Mouse (Mus musculus) ovary, postnatal 14 days (tissue): Measurements from ENCODE around the gene Usp51.
A peak's percentile ranks its signal among the peaks of the same experiment; 100 is the strongest.
"Not testable (repeated sequence)": the region's sequence is repeated elsewhere in the genome, so short reads cannot be mapped to it uniquely, and the experiment has no call there.

Source experiments
- DNase-seq: peaks from one replicate; pipeline ENCODE4 v3.0.0; 2022; ENCODE audit warnings: low spot score

Gene Usp51

DNA sequence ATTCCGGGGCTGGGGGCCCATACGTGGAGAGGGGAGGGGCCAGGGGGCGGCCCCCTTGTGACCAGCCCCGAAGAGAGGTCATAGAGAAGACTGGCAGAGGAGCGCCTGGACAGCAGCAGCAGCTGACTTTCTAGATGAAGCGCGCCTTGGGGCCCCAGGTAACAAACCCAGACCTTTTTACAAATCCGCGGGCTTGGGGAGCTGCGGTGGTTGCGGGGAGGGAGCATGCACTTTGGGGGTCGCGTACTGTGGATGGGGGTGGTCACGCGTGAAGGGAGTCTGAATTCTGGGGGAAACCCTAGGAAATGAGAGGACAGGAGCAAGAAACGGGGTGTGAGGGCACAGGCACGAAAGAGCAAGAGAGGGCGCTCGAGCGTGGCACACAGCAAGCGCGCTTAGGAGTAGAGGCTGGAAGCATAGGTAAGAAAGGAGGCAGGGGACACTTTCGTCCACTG is at the start of gene Usp51:
Usp51 (plus strand) TSS at position 83 of the 455 bp plus-strand sequence.
- DNase-seq, result peak; percentile 5

DNA sequence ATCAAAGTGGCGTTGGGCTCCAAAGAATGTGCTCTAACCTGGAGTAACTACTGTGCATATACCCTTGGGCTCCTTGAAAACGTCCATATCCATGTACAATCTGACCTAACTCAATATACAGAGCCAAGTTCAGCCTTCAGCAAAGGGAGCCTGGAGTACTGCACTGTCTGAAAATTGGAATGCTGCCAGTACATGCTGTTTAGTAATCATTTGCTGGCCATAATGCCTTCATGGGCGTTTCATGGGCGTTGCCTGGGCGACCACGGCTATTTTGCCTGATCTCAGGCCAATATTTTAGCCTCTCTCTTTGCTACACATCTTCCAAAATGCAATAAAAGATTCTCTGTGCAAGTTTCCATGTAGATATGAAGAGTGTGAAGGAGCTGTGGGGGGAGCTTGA is 36.7 kb upstream of the Usp51 start:
- no peak for DNase-seq

DNA sequence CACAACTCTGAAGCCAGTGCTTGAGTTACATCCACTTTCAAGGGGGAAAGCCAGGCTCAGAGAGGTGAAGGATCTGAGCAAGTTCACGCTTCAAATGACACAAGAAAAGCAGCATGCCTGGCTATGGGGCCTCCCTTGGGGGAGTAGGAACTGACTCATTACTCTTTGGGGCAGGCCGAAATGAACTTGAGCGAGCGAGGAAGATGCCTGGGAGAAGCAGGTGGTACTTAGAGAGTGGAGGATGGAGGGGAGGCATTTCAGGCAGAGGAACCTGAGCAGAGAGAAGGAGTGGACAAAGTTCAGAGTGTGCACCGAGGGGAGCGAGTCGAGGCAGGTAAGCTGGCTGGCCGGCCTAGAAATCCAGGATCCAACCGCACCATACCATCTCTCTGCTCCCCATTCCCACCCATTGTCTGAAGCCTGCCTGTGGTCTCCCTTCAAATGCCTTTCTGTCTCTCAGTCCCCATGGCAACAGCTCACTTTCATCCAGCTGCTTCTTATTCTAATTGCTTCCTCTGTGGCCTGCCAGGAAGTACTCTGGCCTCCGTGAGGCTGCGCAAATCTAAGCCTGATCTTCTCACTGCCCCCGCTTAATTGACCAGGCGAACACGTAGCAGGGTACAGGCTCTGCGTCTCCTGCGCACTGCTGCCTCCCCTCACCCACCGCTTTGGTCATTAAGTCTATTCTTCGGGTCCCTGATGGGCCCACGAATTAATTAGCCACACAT is 32.6 kb upstream of the Usp51 start:
- not testable (repeated sequence) for DNase-seq

DNA sequence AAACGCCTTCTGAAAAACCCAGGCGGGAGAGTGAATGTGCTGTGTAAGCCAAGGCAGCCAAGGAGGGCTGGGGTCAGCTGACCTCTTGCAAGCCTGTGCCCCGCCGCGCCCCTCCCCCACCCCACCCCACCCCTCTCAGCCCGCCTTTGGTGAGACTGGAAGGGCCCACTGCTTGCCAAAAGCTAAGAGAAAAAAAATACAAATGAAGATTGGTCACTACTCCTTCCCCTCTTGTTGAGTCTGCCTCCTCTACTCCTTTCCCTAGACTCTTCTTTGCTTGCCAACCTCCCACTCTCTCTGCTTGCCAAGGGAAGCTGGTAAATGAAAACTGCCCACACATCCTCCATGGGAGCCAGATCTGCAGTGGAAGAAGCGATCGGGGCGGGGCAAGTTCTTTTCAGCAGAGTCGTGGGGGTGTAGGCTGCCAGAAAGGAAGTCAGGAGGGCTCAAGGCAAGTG is 32.0 kb upstream of the Usp51 start:
- DNase-seq, result peak; percentile 19

DNA sequence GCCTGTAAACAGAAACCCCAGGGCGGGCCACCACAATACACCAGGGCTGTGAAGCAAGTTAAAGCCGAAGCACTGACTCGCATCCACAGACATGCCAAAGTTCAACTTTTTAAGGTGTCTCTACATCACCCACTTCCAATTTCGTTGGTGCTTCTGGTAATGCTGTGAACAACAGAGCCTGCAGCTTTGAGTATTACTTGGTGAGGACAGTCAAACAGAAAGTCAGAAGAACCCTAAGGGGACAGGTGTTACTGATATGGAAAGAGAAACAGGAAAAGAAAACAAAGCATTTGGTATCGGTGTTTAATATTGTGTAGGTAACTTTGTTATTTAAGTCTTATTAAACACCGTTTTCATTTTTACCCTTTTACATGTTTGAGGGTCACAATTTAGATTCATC is 29.7 kb upstream of the Usp51 start:
- no peak for DNase-seq

DNA sequence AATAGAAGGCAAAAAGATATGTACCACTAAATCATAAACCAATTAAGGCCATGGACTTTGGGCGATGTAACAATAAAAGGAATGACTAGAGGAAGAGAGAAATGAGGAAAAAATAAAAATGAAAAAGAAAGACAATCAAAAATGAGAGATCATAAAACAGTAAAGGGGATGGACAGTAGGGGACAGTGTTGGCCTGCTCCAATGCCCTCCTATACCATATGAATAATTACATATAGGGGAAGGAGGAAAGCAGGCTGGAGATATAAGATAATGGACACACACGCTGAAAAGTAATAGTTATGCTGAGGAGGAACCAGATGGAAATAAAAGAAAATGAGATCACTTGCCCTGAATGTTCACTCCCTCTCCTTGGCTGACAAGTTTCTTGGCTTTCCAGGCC is 21.3 kb upstream of the Usp51 start:
- DNase-seq, result no peak

DNA sequence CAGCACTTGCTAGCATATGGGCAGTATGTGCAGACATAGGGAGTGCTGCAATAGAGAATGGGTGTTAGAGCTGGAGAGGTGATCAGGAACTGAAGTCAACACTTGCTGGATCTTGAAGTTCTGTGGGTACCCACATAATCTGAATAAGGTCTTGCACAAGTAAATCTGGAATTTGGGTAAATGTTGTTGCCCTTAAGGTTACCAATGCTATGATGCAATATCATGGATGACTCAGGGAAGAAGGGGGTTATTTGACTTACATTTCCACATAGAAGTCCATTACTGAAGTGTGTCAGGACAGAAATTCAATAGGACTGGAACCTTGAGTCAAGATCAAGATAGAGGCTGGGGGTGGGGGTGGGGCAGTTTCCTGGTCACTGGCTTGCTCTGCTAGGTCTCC is 16.4 kb upstream of the Usp51 start:
- DNase-seq, result not testable (repeated sequence)

DNA sequence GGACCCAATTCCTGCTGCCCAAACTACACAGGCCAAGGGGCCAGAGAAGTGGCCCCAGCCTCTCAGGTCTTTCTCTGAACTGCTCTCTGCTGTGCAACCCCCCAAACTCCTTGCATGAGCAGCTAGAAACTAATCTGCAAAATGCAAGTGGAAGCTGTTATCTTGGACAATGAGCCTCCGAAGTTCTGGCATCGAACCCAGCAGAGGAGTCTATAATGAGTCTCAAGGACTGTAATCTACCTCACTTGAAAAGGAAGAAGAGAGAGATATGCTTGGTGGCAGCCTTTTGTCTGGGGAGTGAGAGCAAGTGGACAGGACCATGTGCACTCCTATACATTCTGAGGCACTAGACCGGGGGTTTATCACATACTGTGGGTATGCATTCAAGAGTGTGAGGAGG is 10.2 kb upstream of the Usp51 start:
- DNase-seq, result not testable (repeated sequence)

DNA sequence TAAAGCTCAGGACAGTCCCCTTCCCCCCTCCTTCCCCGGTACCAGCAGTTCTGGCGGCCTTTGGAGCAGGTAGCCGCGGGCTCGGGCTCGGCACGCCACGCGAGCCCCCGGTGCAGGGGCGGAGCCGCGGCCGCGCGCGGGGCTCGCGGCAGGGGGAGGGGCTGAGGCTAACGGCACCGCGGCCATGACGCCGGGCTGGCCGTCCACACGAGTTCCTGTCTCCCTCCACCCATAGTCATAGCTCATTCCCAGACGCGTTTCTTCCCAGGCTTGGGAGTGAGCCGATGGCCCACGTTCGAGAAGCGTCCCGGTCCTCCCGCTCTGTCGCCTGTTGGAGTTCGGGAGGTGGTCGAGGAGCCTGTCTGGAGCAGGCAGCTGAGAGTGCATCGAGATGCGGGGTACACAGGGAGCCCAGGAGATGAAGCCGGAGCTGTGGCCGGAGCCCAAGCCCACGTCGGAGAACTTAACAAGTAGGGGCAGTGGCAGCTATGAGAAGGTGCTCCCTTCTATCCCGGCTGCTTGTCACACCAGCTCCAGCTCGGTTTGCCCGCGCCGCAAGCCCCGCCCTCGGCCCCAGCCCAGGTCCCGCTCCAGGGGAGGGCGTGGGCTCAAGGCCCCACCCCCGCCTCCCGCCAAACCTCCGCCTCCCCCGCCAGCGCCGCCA is 884 bp downstream of the Usp51 start:
- peak; percentile 41 for DNase-seq

DNA sequence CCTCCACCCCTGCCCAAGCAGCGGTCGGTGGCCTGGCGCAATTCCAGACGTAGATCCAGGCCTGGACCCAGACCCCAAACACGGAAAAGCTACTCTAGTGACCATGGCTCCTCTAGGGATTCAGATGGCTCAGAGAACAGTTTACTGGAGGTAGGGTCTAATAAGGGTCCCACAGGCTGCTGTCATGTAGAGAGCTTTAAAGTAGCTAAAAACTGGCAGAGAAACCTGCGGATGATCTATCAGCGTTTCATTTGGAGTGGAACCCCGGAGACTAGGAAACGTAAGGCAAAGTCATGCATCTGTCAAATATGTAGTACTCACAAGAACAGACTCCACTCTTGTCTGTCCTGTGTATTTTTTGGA is 1.4 kb downstream of the Usp51 start:
- no peak for DNase-seq

DNA sequence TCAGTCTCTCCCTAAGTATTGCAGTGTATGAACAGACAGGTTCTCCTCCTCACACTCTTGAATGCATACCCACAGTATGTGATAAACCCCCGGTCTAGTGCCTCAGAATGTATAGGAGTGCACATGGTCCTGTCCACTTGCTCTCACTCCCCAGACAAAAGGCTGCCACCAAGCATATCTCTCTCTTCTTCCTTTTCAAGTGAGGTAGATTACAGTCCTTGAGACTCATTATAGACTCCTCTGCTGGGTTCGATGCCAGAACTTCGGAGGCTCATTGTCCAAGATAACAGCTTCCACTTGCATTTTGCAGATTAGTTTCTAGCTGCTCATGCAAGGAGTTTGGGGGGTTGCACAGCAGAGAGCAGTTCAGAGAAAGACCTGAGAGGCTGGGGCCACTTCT is 19.0 kb downstream of the Usp51 start:
- DNase-seq, result not testable (repeated sequence)

DNA sequence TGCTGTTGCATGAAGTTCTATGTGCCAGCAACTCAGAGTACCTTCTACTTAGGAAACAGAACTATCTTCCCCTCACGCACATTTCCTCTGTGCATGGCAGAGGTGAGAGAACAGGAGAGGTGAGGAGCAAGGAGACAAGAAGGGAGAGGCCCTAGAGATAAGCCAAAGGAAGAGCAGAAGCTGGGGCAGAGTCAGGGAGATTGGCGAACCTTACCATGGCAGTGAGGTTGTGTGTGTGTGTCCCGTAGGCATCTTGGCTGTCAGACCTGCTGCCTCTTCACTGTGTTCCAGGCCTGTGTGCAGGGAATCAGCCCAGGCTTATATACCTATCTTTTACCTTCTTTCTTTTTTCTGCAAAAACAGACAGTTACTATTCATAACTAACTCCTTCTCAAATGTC is 19.4 kb downstream of the Usp51 start:
- DNase-seq, result not testable (repeated sequence)

DNA sequence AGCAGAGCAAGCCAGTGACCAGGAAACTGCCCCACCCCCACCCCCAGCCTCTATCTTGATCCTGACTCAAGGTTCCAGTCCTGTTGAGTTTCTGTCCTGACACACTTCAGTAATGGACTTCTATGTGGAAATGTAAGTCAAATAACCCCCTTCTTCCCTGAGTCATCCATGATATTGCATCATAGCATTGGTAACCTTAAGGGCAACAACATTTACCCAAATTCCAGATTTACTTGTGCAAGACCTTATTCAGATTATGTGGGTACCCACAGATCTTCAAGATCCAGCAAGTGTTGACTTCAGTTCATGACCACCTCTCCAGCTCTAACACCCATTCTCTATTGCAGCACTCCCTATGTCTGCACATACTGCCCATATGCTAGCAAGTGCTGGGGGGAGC is 25.3 kb downstream of the Usp51 start:
- DNase-seq, result not testable (repeated sequence)

DNA sequence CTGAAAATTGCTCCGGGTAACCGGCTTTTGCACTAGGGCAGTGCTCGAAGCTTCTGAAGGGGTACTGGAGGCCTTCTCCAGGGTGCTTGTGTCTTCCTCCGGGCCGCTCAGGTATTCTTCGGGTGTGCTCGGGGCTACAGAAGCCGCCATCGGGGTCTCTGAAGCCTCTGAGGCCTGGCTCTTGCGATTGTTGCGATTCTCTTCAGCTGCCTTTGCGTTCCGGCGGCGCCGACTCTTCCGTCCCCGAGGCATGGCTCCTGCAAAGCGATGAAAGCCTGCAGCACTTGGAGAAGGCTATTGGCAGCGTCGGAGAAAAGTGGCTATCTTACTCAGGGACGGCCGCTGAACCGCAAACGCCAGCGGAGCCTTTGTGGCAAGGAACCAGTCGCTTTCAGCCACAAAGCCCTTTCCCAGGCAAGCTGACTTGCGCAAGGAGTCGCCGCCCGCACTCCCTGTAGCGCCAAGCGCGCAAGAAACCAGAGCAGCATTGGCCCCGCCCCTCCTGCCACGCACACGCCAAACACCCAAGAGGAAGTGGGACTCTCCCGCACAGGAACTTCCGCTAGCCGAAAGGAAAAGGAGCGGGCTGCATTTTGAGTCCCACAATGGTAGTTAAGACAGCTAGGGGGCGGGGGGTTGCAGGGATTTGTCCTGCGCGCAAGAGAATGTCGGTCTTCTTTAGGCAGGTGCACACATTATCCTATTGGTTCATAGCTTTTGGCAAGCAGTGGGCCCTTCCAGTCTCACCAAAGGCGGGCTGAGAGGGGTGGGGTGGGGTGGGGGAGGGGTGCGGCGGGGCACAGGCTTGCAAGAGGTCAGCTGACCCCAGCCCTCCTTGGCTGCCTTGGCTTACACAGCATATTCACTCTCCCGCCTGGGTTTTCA is 31.1 kb downstream of the Usp51 start, which contains the start of gene Mageh1:
Mageh1 (minus strand) TSS at position 489 of the 885 bp plus-strand sequence.
- peak; percentile 49 for DNase-seq

DNA sequence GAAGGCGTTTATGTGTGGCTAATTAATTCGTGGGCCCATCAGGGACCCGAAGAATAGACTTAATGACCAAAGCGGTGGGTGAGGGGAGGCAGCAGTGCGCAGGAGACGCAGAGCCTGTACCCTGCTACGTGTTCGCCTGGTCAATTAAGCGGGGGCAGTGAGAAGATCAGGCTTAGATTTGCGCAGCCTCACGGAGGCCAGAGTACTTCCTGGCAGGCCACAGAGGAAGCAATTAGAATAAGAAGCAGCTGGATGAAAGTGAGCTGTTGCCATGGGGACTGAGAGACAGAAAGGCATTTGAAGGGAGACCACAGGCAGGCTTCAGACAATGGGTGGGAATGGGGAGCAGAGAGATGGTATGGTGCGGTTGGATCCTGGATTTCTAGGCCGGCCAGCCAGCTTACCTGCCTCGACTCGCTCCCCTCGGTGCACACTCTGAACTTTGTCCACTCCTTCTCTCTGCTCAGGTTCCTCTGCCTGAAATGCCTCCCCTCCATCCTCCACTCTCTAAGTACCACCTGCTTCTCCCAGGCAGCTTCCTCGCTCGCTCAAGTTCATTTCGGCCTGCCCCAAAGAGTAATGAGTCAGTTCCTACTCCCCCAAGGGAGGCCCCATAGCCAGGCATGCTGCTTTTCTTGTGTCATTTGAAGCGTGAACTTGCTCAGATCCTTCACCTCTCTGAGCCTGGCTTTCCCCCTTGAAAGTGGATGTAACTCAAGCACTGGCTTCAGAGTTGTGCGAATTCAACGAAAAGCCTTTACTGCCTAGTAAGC is 31.9 kb downstream of the Usp51 start:
- not testable (repeated sequence) for DNase-seq
